Mouse (Mus musculus): ENCODE results near the gene Pigx.

Gene Pigx

DNA sequence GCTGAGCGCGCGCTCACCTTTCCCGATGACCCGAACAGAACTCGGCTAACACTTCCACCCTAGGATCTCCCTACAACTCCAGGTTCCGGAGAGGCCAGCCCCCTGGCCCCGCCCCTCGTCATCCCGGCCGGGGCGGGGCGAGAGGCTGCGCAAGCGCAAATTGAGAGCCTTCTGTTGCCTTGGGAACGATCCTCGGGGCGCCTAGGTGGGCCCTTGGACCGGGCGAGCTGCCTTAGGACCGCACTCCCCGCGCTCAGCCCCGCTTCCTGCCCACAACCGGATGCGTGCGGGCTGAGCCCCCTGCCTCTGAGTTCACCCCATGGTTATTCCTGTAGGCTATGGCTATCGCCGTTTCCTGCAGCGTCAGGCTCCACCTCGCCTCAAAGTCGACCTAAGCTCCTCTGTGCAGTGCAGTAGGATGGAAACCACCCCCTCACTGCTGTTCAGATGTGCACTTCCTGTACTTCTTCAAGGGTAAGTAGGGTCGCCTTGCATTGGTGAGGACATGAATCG lies at the start of gene Pigx, which contains the start of gene Cep19:
TSS of gene Pigx (minus strand) at position 103 of the 513 bp plus-strand sequence.
TSS of gene Cep19 (plus strand) at position 163 of the 513 bp plus-strand sequence.
- peak; percentile 85 for DNase-seq

DNA sequence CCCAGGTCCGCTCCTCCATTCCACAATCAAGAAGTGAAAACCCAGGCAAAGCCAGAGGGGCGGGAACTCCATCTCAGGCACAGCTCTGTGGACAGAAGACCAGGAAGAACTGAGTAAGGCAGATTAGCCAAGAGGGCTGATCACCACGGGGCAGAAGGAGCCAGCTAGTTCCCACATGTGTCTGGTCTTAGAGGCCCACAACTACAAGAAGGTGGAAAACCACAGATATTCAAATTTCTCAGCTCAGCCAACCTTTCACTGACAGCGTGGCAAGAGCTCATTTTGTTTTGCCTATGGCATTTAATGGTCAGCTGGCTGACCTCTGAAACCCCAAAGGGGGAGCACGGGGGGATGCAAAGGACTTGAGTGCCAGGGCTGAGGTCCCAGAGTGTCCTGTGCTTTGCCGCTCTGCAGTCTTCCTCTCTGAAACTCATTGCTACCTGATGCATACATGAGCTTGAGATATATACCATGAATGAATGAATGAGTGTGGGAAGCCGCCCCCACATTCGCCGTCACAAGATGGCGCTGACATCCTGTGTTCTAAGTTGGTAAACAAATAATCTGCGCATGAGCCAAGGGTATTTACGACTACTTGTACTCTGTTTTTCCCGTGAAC lies 48.2 kb upstream of the Pigx start:
- no peak for DNase-seq

DNA sequence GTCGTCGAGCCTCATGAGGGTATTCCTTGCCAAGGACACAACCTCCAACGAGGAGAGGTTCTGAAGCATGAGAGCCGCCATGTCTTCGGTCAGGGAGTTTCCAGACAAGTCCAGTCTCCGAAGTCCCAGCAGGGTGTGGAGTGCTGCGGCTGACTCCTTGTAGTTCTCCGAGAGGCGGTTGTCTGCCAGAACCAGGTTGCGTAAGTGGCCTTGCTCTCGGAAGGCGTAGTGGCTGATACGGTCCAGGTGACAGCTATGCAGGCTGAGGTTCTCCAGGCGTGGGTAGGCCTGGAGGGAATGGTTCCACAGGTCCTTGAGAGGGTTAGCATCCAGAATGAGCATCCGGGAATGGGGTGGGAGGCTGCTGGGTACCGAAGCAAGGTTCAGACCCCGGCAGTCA lies 45.1 kb upstream of the Pigx start:
- DNase-seq, result no peak

DNA sequence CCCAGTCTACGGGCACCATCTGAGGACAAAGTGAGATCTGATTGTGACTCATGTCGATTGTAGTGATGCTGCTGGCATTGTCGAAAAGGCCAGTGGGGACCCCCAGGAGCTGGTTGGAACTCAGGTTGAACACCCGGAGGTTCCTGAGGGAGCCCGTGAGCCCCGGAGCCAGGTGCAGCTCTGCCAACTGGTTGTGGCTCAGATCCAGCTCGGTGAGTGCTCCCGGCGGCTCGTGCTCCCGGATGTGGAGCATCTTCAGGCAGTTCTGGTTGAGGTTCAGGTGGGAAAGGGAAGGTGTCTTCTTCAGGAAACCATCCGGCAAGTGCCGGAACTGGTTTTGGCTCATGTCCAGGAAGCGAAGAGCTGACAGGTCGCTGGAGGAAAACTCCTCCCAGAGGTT lies 44.2 kb upstream of the Pigx start:
- no peak for DNase-seq

DNA sequence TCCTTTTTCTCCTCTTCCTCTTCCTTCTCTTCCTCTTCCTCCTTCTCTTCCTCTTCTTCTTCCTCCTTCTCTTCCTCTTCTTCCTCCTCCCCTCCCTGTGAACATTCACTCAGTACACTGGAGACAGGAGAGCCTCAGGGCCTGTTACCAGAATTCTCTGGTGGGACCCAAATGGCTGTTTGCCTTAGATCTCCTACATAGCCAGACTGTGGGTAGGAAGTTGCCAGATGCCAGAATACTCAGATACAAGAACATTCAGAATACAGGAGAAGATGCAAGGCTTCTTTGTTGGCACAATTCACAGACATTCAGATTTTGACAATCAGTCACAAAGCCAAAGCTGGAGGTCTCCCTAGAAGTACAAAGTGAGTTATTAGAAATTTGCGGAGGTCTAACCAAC lies 39.4 kb upstream of the Pigx start:
- DNase-seq, result no peak

DNA sequence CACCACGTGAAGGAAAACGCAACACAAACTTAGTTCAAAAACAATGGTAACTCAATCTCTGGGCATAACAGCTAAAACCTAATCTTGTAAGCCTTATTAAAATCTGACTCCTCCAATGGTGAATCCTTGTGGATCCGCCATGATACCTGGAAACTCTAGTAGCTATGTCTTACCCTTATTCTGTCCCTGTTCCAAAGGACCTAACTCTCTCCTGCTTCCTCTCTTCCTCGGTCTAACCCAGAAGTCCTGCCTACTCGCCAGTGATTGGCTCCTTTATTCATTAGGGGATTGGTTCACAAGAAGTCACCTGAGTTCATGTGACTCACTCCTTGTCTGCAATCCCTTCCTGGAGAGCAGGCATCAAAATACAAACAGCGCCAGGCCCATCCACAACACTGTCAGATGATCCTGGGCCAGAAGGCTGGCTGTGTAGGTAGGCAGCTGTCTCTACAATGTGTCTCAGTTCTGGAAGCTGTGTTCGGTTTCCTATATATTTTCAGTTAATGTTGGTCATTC lies 36.4 kb upstream of the Pigx start:
- DNase-seq, result no peak

DNA sequence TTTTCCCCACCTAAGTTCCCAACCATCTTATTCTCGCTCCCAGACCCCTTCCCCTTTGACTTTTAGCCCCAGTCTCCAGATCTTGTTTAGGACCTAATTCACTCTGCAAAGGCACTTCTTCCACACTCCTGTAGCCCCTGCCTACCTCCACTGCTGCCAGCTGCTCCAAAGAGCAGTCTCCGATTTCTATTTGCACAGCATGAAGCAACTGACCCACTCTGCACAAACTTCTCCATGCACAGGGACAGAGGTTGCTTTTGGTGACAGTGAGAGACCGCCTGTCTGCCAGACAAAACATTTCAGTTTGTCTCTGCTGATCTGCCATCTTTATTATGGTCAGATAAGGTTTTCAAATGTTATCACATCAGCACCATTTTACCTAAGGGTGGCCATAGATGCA lies 33.6 kb upstream of the Pigx start:
- no peak for DNase-seq

DNA sequence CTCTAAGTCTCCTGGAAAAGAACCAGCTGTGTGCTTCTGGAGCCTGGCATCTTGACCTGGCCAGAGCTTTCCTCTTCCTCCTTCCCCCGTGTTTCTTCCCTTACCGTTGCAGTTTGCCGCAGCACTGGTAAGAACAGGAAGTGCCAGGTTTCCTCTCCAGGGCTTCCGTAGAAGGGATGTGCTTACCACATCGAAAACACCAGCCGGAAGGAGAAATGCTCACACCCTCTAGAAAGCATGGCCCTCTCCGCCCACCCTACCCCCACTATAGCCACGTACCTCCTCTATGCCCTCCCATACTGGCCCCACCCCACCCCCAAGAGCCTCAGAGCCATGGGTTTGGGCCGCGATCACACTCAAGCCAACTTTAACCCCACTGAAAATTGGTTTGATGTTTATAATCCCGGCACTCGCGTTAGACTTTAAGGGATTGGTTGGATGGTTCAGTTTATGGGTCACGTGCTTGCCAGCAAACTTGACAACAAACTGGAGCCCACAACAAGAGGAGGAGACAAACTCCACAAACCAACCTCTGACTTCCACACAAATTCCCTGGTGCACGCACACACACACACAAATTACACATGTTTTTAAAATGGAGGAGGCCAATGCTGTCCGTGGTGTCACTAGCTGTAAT lies 30.8 kb upstream of the Pigx start:
- no peak for DNase-seq

DNA sequence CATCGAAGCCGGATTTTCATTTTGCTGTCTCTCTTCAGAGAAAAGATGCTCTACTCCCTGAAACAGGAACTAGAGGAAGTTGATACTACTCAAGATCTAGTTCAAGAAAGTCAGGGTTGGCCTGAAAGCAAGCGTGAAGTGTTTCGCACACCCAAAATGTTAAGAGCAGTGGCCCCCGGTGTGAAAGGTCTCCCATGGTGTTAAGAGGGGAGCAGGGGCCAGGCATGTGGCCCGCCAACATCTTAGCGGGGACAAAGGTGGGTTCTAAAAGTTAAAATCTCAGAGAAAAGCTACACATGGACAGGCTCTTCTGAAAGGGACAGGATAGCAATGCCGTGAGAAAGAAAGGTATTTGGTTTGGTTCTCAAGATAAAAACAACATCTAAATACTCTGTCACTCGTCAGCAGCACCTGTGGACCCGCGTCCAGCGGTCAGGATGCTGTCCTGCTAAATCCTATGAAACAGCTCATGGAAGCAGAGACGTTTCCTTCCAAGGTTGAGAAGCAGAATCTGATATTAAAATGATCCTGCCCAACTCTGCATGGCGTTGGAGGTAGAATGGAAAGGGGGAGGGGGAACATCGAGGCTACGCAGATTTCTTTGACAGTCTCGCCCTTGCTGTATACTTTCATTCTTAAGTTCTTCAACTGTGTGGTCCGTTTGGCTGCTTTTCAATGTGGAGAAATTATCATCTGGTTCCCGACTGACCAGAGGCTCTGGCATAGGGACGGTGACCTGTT lies 30.1 kb upstream of the Pigx start:
- no peak for DNase-seq

DNA sequence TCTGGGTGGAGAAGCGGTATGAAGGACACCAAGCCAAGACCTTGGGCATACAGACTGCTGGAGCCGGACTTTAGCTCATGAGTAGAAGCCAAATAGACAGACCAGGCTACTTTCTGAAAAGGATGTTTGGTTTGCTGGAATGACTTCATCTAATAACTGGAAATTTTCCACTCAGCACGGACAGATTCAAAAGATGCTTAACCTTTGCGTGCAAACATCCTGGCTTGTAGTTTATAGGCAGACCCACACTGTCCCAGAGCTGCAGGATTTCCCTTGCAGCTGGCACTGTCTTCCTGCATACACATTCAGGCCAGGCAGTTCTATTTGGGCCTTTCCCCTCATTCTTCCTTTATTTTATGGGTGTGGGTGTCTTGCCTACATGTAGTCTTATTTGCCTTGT lies 27.5 kb upstream of the Pigx start:
- DNase-seq, result no peak

DNA sequence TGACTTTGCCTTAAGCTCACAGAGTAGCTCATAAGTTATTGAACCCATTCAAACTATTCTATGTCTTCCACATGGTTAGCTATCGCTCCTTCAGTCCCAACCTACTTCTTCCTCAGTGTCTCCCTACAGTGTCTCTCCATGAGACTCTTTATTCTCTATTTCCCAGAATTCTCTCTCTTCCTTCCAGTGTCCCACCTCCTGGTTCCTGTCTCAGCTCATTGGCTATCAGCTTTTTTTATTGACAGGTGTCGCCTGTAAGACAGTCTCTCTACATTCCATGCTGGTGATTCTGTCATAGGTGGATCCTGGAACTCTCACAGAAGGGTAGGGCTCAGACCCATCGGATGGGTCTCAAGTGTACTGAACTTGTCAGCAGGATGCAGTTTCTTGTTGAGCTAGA lies 25.8 kb upstream of the Pigx start:
- DNase-seq, result no peak

DNA sequence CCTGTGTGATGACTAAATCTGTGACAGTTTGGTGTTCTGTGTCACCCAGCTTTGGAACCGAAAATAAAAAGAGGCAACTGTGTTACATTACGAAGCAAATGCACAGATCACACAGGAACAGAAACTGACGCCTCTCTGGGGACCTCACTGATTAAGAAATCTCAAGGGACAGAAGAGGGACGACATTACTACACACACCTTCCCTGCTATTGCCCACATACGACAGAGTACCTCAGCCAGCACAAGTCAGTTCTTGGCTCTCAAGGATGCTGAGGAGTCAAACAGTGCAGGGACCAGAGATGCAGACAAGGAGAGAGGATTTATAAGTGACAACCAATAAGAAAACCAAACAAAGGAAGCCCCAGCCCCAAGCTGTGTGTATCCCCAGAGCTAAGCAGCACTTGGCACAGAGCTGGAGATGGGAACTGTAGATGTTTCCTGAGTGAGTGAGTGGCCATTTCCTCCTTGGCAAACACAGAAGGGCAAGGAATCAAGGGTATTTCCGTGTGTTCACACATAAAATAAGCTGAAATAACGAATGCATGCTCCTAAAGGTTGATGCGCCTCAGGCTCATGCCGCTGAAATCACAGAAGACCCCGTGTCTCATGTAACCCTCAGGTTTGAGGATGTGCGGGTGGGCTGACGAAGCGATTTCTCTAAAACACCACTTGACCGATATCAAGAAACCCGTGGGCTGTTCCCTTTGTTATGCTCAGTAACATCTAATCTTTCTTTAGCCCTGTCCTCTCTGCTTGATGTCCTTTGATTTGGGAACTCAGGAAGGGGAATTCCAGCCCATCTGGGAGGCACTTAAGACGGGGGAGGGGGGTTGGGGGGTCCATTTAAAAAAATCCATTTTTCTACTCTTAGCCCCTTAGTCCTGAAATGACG lies 25.1 kb upstream of the Pigx start:
- no peak for DNase-seq

DNA sequence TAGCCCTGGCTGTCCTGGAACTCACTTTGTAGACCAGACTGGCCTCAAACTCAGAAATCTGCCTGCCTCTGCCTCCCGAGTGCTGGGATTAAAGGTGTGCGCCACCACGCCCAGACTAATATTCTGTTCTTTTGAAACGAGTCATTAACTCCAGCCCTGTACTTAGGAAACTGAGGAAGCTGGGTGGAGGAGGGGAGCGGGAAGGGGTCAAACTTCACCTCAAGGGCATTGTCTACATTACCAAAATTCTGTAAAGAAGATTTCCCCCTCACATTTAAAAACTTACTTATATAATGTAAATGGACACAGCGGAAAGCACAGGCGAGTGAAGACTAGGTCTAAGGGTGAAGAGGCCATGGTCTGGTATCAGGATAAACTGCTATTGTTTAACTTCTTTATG lies 24.5 kb upstream of the Pigx start:
- DNase-seq, result no peak

DNA sequence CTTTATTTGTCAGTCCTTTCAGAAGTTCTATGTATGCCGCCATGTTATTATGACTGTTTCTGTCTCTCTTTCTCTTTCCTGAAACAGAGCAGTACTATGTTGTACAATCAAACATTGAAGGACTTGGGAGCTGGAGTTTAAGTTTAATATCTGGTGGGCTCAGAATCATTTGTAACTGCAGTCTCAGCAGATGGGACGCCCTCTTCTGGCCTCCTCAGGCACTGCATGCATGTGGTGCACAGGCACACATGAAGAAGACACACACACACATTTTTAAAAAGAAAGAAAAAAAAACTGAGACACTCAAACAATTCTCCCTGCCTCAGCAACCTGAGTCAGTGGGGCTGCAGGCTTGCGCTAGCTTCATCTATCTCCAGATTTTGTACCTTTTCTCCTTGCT lies 20.9 kb upstream of the Pigx start:
- DNase-seq, result no peak

DNA sequence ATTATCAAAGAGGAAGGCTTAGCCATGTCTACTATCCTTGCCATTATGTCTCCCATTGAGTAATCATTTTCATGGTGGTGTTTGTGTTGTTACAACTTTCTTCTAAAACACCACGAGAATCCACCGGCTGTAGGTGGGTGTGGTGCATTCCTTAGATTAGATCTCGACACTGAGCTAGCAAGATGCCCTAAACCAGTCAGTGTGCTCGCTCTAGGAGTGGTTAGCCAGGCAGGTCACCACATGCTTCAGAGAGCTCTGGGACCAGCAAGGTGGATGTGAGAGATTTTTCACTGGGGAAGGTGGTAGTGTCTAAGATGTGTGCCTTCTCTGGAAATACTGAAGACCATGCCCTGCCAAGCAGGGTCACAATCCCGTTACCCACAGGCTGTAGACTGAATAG lies 16.6 kb upstream of the Pigx start:
- DNase-seq, result no peak

DNA sequence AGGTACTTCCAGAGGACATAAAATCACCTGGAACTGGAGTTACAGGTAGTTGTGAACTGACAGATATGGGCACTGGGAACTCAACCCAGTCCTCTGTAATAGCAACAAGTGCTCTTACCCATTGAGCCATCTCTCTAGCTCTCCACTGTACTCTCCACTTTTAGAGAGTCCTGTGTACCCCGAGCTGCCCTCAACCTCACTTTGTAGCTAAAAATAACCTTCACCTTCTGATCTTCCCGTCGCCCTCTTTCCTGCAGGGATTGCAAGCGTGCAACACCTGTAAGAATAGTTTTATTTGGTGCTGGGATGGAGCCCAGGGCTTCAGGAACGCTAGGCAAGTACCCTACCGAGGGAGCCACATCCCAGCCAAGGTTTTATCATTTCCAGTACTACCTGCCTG lies 16.2 kb upstream of the Pigx start:
- no peak for DNase-seq

DNA sequence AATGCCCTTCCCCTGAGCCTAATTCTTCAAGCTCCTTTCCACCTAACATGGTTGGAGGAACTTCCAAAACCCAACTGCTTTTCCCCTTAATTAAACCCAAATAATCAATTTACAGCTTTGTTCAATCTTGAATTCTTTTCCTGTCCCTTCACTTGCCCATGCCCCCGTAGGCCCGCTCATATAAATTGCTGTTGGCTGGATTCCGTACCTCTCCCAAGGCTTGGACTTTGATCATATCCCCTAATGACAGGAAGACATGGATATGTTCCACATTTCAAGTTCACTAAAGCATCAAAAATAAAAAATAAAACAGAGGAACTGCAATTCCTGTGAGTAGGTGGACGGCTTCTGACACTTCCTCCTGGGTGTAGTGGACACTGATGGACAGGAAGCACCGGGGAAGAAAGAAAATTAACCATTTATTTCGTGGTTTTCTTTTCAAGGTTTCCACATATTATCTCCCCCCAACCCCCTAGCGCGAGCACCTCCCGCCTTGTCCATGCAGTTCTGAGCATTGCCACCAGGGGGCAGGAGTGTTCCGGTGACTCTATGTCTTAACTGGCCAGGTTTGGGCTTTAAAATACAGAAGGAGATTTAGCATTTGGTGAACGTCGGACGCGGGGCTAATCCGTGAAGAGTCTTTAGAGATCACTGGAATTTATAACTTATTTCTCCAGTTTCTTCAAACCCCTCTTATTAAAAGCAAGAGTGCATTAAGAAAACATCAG lies 15.6 kb upstream of the Pigx start:
- DNase-seq, result peak; percentile 92

DNA sequence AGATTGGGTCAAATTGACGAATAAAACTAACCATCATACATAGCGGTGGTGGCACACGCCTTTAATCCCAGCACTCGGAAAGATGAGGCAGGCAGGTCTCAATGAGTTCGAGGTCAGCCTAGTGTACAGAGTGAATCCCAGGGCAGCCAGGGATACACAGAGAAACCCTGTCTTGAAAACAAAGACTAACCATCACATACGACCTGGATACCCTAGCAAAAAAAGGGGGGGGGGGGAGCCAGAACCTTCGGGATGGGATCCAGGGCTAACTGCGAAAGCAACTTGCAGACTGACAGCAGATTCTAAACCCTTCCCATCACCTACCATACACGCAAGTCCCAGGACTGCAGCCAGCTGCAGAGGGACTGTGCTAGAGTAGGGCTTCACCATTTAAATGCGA lies 14.9 kb upstream of the Pigx start:
- no peak for DNase-seq

DNA sequence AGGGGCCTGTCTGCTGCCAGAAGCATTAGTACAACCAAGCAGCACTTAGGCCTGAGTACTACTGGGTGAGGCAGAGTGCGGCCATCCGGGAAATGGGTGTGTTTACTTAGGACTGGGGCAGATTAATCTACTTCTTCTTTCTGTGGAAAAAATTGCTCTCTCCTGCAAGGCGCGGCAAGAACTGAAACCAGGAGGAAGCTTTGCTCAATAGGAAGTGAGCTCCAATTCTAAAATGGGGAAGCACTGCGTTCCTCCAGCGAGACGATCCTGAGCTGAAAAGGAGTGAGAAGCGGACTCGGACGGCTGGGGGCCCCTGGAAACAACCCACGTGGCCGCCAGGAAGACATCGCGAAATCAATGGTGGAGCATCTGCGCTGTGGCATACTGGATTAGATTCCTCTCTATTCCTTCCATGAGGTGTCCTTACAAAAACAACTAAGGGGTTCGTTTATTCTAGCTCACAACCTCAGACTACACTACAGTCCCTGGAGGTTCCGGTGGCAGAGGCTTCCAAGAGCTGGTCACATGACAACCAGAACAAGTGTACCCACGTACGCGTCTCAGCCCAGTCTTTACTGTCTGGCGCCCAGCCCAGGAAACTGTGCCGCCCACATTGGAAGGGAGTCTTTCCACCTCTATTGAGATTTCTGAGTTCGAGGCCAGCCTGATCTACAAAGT lies 14.1 kb upstream of the Pigx start:
- peak; percentile 47 for DNase-seq

DNA sequence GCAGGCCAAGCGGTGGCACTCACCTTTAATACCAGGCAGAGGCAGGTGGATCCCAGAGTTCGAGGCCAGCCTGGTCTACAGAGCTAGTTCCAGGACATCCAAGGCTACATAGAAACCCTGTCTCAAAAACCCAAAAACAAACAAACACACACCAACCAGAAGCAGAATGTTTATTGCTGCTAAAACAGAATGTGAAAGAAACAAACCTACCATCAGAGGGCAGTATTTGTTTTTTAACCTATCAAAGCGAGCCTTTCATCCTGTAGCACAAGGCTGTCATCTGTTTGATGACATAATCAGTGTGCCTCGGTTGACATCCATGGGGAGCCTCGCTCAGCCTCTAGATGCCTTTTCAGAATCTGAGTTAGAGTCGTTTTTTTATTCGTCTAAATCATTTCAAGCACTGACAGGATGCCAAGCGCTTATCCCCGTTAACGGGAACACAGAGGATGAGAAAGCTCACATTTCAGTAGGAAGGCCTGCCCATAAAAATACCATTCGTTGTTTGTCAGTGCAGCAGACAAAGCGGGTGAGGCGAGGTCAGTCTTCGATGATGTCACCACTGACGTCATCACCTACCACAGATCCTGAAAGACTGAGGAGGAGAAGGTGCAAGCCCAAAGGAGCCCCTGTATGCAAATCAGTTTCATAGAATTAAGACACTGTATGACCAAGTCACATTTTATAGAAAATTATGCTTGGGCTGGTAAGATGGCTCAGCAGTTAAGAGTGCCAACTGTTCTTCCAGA lies 11.6 kb upstream of the Pigx start:
- DNase-seq, result no peak

DNA sequence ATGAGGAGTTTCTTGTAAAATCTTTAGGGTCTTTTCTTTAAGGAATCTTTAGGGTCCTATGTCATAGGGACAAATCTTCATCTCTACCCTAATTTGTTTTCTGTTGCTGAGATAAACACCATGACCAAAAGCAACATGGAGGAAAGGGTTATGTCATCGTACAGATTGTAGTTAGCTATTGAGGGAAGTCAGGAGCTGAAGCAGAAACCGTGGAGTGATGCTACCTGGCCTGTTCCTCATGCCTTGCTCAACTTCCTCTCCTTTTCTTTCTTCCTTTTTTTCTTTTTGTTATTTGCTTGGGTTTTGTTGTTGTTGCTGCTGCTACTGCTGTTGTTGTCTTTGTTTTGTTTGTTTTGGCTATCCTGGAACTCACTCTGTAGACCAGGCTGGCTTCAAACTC lies 9.0 kb upstream of the Pigx start:
- no peak for DNase-seq

All from right cerebral cortex, postnatal 4 days (tissue).